Mouse (Mus musculus): Measurements from ENCODE around the gene Nploc4.

DNA sequence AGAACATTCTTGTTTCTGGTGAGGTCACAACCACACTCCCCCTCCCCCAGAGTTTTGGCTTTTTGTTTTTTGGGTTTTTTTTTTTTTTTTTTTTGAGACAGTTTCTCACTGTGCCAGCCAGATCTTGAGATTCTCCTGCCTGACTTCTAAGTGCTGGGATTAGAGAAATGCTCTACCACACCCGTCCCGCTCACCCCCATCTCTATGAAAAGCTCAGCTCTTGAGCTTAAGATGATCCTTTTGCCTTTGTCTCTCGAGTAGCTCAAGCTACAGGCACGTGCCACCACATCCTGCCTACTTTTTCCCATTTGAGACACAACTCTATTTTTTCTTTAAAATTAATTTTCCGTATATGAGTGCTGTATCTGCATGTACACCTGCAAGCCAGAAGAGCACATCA lies 26.9 kb upstream of the Nploc4 start:
- TF ChIP-seq POLR2A (IDR thresholded peaks at IDR 0.05; ENCODE audit: borderline replicate concordance, extremely low read depth, insufficient read depth, insufficient read length, poor library complexity, severe bottlenecking) (no peak), CTCF (IDR thresholded peaks at IDR 0.05; ENCODE audit: borderline replicate concordance, extremely low read depth, insufficient read depth, insufficient read length) (no peak)

Measured in brain, embryonic 14.5 days (tissue).